Mouse (Mus musculus): Measurements from ENCODE around the gene Ugt2b38. TPM values are rescaled to one million over a fixed set of nuclear protein-coding genes. Genes with fewer than 3 reads are reported as not detected.

Ugt2b38 gene
- not detected for polyA plus RNA-seq (2015; fragmentation: Illumina TruSeq; extraction: RNeasy Lipid Tissue Mini Kit (QIAGEN cat#74804); ENCODE audit: insufficient read depth, low read depth, low replicate concordance)

DNA sequence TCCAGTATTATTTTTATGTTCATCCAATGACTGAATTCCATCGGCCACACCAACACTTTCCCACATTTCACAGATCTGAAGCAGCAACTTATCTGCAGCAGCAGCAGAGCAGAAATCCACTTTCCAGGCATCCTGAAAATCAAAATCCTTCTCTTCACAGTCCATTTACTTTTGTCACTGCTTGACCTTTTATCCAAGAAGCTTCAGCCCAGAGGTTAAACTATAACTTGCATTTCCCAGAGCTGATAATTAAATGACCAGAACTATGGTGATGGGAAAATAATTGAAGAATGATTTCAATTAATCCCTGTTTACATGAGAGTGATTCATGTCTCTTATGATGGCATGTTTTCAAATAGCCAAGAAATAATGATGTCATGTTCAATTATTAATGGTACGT lies at the start of gene Ugt2b38:
Gene Ugt2b38 (minus strand): TSS at position 163 of the 400 bp plus-strand sequence.

Other genes with a start within 250 kb of the Ugt2b38 start
- gene Ugt2b37, start 169.4 kb downstream of the Ugt2b38 start, polyA plus RNA-seq (2015; fragmentation: Illumina TruSeq; extraction: RNeasy Lipid Tissue Mini Kit (QIAGEN cat#74804); ENCODE audit: insufficient read depth, low read depth, low replicate concordance): not detected
- gene Ugt2a3, start 87.0 kb downstream of the Ugt2b38 start, polyA plus RNA-seq (2015; fragmentation: Illumina TruSeq; extraction: RNeasy Lipid Tissue Mini Kit (QIAGEN cat#74804); ENCODE audit: insufficient read depth, low read depth, low replicate concordance): not detected
- gene Ugt2a2, start 58.1 kb upstream of the Ugt2b38 start, polyA plus RNA-seq (2015; fragmentation: Illumina TruSeq; extraction: RNeasy Lipid Tissue Mini Kit (QIAGEN cat#74804); ENCODE audit: insufficient read depth, low read depth, low replicate concordance): not detected
- not detected for gene Gm43638, start 62.6 kb upstream of the Ugt2b38 start, polyA plus RNA-seq (2015; fragmentation: Illumina TruSeq; extraction: RNeasy Lipid Tissue Mini Kit (QIAGEN cat#74804); ENCODE audit: insufficient read depth, low read depth, low replicate concordance)
- not detected for gene Ugt2a1, start 66.7 kb upstream of the Ugt2b38 start, polyA plus RNA-seq (2015; fragmentation: Illumina TruSeq; extraction: RNeasy Lipid Tissue Mini Kit (QIAGEN cat#74804); ENCODE audit: insufficient read depth, low read depth, low replicate concordance)
- not detected for gene Sult1b1, start 114.0 kb upstream of the Ugt2b38 start, polyA plus RNA-seq (2015; fragmentation: Illumina TruSeq; extraction: RNeasy Lipid Tissue Mini Kit (QIAGEN cat#74804); ENCODE audit: insufficient read depth, low read depth, low replicate concordance)
- gene Sult1d1, start 144.8 kb upstream of the Ugt2b38 start, polyA plus RNA-seq (2015; fragmentation: Illumina TruSeq; extraction: RNeasy Lipid Tissue Mini Kit (QIAGEN cat#74804); ENCODE audit: insufficient read depth, low read depth, low replicate concordance): 1.00 TPM
- gene Sult1e1, start 167.4 kb upstream of the Ugt2b38 start, polyA plus RNA-seq (2015; fragmentation: Illumina TruSeq; extraction: RNeasy Lipid Tissue Mini Kit (QIAGEN cat#74804); ENCODE audit: insufficient read depth, low read depth, low replicate concordance): not detected
- gene Csn1s1, start 242.0 kb upstream of the Ugt2b38 start, polyA plus RNA-seq (2015; fragmentation: Illumina TruSeq; extraction: RNeasy Lipid Tissue Mini Kit (QIAGEN cat#74804); ENCODE audit: insufficient read depth, low read depth, low replicate concordance): not detected